Mouse (Mus musculus) forebrain, postnatal 0 days (tissue): ENCODE measurements at regions not wholly inside any gene's neighbourhood (a gene's known extent, or its start where the extent isn't known, plus 50 kb on each side); places are given as distances from the start of the nearest gene placed in this dataset.
A peak's percentile ranks its signal among the peaks of the same experiment; 100 is the strongest.

Experiments
- ATAC-seq: fragments of 200-750 bp; cut with Nextera tagmentation; 2 replicates; pipeline ENCODE4 v1.8.0; 2017; ENCODE audit warnings: mild to moderate bottlenecking, moderate library complexity
- DNase-seq: peaks from one replicate; pipeline ENCODE4 v3.0.0-alpha.2; 2015
- H3K27ac ChIP-seq: fragments of 300-500 bp; sonication (generic); 2 replicates; pipeline ENCODE4 v1.5.1; 2014; ENCODE audit warnings: low read depth, mild to moderate bottlenecking, antibody characterized with exemption, low read length, moderate library complexity, mixed read lengths
- H3K27me3 ChIP-seq: fragments of 300-500 bp; sonication (generic); 2 replicates; pipeline ENCODE4 v1.6.1; 2014; ENCODE audit warnings: mild to moderate bottlenecking, low read length, mixed read lengths; ENCODE audit not compliant: insufficient read depth
- H3K36me3 ChIP-seq: fragments of 300-500 bp; sonication (generic); 2 replicates; pipeline ENCODE4 v1.6.1; 2014; ENCODE audit warnings: mild to moderate bottlenecking, moderate library complexity; ENCODE audit not compliant: insufficient read depth
- H3K4me1 ChIP-seq: fragments of 300-500 bp; sonication (generic); 2 replicates; pipeline ENCODE4 v1.6.1; 2014; ENCODE audit warnings: antibody characterized with exemption; ENCODE audit not compliant: insufficient read depth
- H3K4me2 ChIP-seq: fragments of 300-500 bp; sonication (generic); 2 replicates; pipeline ENCODE4 v1.6.1; 2014; ENCODE audit warnings: low read depth, mild to moderate bottlenecking, moderate library complexity
- H3K4me3 ChIP-seq: fragments of 300-500 bp; sonication (generic); 2 replicates; pipeline ENCODE4 v1.5.1; 2014; ENCODE audit warnings: low read depth, low read length, mixed read lengths
- H3K9ac ChIP-seq: fragments of 300-500 bp; sonication (generic); 2 replicates; pipeline ENCODE4 v1.6.1; 2014; ENCODE audit warnings: mild to moderate bottlenecking
- H3K9me3 ChIP-seq: fragments of 300-500 bp; sonication (generic); 2 replicates; pipeline ENCODE4 v1.6.1; 2016; ENCODE audit warnings: low read length
- CTCF ChIP-seq: sonication (generic); IDR thresholded peaks from 2 replicates; pipeline ENCODE4 v1.5.1; 2016; ENCODE audit warnings: antibody characterized with exemption, control low read depth, low read depth
- WGBS: fragments of 180-500 bp; shearing (Covaris S2); extraction: QIAGEN DNeasy Blood & Tissue Kit; methylation state at CpG from one replicate; pipeline ENCODE4 v1.1.7; 2014; 5-methylcytosine and 5-hydroxymethylcytosine counted together

DNA sequence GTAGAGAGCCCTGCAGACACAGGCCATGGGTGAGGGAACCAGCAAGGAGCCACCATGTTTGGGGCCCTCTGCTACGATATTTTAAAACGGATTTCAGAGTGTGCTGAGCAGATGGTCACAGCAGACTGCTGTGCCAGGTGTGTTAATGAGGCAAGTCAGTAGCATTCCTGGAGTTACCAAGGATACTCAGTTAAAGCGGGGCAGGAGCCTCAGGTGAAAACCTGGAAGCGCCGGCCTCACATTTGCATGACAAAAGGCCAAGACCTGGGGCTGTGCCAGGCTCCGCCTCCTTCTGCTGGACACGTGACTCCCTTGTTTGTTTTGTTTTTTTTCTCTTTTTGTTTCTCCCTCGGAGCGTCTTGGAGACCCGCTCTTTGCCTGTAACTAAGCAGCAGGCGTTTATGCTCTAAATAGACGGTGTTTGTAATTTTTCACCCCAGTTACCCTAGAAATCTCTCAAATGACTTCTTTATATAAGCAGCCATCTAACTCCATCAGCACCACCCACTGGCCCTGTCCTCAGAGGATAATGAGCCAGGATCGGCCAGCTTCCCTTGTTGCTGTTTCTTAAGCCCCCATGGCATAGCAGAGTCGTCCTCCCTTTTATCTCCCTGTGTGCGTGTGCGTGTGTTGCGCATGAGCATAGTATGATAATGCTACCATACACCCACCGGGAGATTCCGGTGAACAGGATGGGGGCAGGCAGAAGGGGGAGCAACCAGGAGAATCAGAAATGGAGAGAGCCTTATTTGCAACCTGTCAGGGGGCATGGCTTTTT is 166.9 kb upstream of the Gm3448 start:
- peak; percentile 87 for ATAC-seq
- peak; percentile 91 for DNase-seq
- Histone ChIP-seq H3K9ac (peak overlapping the region; percentile 62), H3K4me1 (peaks cover 9% of the 10 kb centered on the region; the same call in 1 of the 2 replicates), H3K4me2 (peak overlapping the region; percentile 56), H3K9me3 (no peaks in the 10 kb centered on the region), H3K27me3 (no peaks in the 10 kb centered on the region), H3K27ac (peak overlapping the region; percentile 87), H3K4me3 (peak overlapping the region; percentile 38), H3K36me3 (no peaks in the 10 kb centered on the region)
- WGBS: under 1% methylated on average over 19 of the region's 19 CpGs
- TF ChIP-seq CTCF: no peak; the same call in 1 of the 2 replicates

DNA sequence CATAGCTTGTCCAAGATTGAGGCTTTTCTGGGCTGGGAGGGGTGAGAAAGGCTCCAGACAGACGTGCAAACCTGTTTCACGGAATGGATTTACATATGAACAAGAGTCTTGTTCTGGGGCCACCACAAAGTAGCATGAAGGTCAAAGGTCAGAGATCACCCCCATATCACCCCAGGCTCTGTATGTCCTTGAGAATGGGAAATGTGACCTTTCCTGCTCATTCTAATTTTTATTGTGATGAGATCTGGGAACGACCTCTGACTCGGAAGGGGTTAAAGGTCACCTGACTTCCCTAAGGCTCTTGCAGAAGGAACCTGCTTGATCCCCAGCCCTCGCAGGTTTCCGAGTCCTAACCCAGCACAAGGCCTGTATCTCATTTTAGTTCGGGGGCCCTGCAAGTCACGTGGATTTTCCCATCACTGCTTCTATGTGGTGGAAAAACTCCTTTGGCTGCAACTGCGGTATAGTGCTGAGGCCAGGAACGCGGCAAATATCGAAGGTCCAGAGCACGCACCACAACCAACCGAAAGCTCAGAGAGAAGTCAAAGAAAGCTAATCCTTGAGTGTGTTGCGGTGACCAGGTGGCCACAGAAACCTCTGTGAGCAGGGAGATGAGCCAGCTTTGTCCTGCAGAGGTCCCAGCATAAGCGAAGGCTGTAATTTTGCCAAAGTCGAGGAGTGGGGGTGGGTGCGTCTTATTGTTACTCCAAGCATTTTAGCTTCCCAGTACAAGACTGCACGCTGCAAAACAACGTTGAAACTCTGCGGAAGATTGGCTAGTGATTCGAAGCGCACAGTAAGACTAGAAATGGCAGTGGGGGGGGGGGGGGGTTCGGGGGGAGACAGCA is 166.1 kb upstream of the Gm3448 start:
- H3K27me3 ChIP-seq: no peaks in the 10 kb centered on the region
- ATAC-seq (peak; percentile 59), DNase-seq (peak; percentile 79)
- 19% methylated on average over 24 of the region's 24 CpGs for WGBS
- H3K4me1 ChIP-seq: peaks cover 9% of the 10 kb centered on the region; the same call in 1 of the 2 replicates
- H3K9ac ChIP-seq: peak overlapping the region; percentile 62
- peak overlapping the region; percentile 87 for H3K27ac ChIP-seq
- no peaks in the 10 kb centered on the region for H3K9me3 ChIP-seq
- peak overlapping the region; percentile 56 for H3K4me2 ChIP-seq
- H3K4me3 ChIP-seq: peak overlapping the region; percentile 38
- H3K36me3 ChIP-seq: no peaks in the 10 kb centered on the region
- no peak for TF ChIP-seq CTCF

DNA sequence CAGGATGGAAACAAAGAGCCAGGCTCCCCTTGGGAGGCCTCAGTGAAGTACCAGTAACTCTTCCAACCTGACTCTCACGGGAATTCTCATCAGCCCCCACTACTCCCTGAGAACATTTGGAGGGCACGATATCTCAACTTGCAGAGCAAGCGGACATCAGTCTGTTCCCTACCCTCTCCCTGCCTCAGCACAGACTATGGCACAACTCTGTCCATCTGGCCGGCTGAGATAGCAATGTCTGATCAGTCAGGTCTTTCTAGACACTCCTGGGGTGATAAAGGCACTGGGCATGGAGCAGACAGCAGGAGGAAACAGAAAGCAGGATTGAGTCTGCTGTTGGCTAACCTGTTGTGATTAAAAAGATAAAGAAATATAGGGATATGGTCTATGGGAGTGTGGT is 164.5 kb upstream of the Gm3448 start:
- H3K4me1 ChIP-seq: peaks cover 9% of the 10 kb centered on the region; the same call in 1 of the 2 replicates
- TF ChIP-seq CTCF: no peak
- H3K36me3 ChIP-seq: no peaks in the 10 kb centered on the region
- ATAC-seq (no peak), DNase-seq (no peak)
- H3K9ac ChIP-seq: no peak overlapping the region
- no peak overlapping the region for H3K4me3 ChIP-seq
- no peak overlapping the region for H3K27ac ChIP-seq
- H3K9me3 ChIP-seq: no peaks in the 10 kb centered on the region
- H3K4me2 ChIP-seq: no peak overlapping the region
- WGBS: 80% methylated on average over 4 of the region's 4 CpGs
- H3K27me3 ChIP-seq: no peaks in the 10 kb centered on the region

DNA sequence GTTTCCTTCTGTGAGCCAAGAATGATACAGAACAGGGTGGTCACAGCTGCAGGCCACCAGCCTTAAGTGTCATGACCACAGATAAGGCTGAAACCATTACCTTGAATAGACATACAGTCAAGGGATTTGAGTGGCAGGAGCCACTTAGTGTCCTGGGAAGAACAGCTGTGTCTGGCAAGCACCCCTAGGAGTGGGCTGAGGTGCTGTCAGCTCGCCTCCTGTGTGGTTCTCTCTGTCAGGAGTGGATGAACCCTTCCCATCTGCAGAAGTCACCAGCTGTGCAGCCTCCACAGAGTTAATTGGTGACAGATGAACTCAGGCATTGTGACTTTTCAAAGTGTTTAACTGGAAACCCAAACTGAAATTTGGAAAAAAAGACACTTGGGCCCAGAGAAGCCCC is 163.2 kb upstream of the Gm3448 start:
- Histone ChIP-seq H3K9ac (no peak overlapping the region), H3K9me3 (no peaks in the 10 kb centered on the region), H3K4me1 (peaks cover 9% of the 10 kb centered on the region; the same call in 1 of the 2 replicates), H3K4me2 (no peak overlapping the region), H3K36me3 (no peaks in the 10 kb centered on the region), H3K27me3 (no peaks in the 10 kb centered on the region), H3K4me3 (no peak overlapping the region), H3K27ac (no peak overlapping the region)
- ATAC-seq (no peak), DNase-seq (no peak)
- WGBS: 68% methylated on average over 1 of the region's 1 CpGs
- no peak for TF ChIP-seq CTCF

DNA sequence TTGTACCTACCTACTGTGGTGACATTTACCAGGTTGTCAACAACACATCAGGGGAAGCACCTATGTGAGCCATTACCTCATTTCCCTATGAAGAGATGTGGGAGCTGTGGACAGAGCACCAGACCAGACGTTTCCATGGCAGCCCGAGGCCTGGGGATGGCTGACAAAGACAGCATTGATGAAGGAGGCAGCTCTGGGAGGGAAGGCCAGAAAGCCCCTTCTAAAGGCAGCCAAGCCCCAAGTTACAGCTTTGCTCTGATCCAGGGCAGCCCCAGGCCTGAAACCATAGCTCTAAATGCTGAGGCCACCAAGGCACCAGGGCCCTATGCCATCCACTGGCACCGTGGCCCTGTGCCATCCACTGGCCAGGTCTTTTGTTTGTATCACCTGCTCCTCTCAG is 157.9 kb upstream of the Gm3448 start:
- Histone ChIP-seq H3K4me2 (no peak overlapping the region), H3K9me3 (no peaks in the 10 kb centered on the region), H3K27me3 (no peaks in the 10 kb centered on the region), H3K36me3 (no peaks in the 10 kb centered on the region), H3K4me3 (no peak overlapping the region), H3K27ac (0 out of 2 replicates have a peak overlapping the region, but pooled peaks have one; percentile 9), H3K9ac (no peak overlapping the region), H3K4me1 (peaks cover 12% of the 10 kb centered on the region; the same call in 1 of the 2 replicates)
- DNase-seq: peak; percentile 27
- TF ChIP-seq CTCF: no peak
- 13% methylated on average over 3 of the region's 3 CpGs for WGBS
- ATAC-seq: peak; percentile 73

DNA sequence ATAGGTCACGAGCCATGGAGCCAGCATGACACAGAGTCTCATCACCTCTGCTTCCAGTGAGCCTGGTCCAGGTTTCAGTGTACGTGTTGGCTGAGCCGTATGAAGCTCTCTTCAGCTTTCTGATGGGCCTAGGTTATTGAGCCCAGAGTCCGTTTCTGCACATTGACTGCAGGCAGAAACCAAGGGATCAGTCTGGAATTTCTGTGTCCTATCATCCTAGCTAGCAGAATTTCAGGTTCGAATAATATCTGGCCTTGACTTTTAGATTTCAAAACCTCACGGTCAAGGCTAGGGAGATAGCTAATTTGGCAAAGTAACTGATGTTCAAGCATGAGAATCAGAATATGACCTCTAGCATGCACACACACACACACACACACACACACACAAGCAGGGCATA is 156.0 kb upstream of the Gm3448 start:
- no peaks in the 10 kb centered on the region for H3K36me3 ChIP-seq
- ATAC-seq (no peak), DNase-seq (no peak)
- no peak overlapping the region for H3K4me3 ChIP-seq
- WGBS: 95% methylated on average over 6 of the region's 6 CpGs
- H3K27ac ChIP-seq: no peak overlapping the region
- H3K27me3 ChIP-seq: no peaks in the 10 kb centered on the region
- H3K4me2 ChIP-seq: no peak overlapping the region
- peaks cover 13% of the 10 kb centered on the region; the same call in 1 of the 2 replicates for H3K4me1 ChIP-seq
- no peaks in the 10 kb centered on the region for H3K9me3 ChIP-seq
- TF ChIP-seq CTCF: no peak
- no peak overlapping the region for H3K9ac ChIP-seq

DNA sequence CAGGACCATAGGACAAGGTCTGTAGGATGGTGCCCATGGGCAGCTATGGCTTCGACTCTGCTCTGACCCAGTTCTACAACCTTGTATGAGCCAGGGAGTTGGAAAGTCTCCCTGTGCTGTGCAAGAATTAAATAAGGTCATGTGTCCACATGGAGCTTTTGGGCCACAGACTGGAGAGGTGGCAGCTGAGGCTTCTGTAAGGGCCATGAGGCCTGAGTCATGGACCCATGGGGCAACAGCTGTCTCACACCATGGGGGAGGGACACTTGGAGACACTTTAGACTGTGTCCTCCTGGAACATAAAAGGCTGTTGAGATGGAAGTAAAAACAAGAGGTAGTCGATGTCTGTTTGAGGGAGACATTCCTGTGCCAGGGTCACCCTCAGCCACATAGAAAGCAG is 154.5 kb upstream of the Gm3448 start:
- 94% methylated on average over 2 of the region's 2 CpGs for WGBS
- Histone ChIP-seq H3K9me3 (no peaks in the 10 kb centered on the region), H3K9ac (no peak overlapping the region), H3K4me2 (no peak overlapping the region), H3K27me3 (no peaks in the 10 kb centered on the region), H3K27ac (no peak overlapping the region), H3K4me1 (peaks cover 13% of the 10 kb centered on the region; the same call in 1 of the 2 replicates), H3K36me3 (no peaks in the 10 kb centered on the region), H3K4me3 (no peak overlapping the region)
- ATAC-seq (no peak), DNase-seq (no peak)
- TF ChIP-seq CTCF: no peak
